Mouse (Mus musculus): ENCODE data around the gene Usp30.

- no peak for TF ChIP-seq CTCF (IDR thresholded peaks at IDR 0.05; ENCODE audit: control insufficient read depth, insufficient read depth, insufficient replicate concordance, low read depth, low read length)
- TF ChIP-seq POLR2A (IDR thresholded peaks at IDR 0.05; ENCODE audit: control insufficient read depth, low read depth, low read length) = no peak
Observed at GRCm38 (mm10) chr5:114100390-114101099, 35.3 kb downstream of the Usp30 start.

Data from testis, adult 2 months (tissue).